Comparison of ENCODE assay signal across 8 mouse cellular contexts in genomic region chr5:120505368-120505767, GRCm38 (mm10). TPM values are rescaled to one million over a fixed set of nuclear protein-coding genes. Genes with fewer than 3 reads are reported as not detected.
DNase-seq lines count a peak whose midpoint lies in the region; ATAC-seq and TF ChIP-seq lines count a peak whose summit lies in the region.

No protein-coding gene starts in this region.

- TF ChIP-seq EP300 in ES-Bruce4 (IDR thresholded peaks at IDR 0.05; ENCODE audit: insufficient read depth, low read depth, low read length): no peak
- no peak for TF ChIP-seq EP300 in liver, postnatal 0 days (IDR thresholded peaks at IDR 0.05; ENCODE audit: low read depth)

- no peak for ATAC-seq in heart, embryonic 14.5 days (ENCODE audit: insufficient number of reproducible peaks, insufficient read depth, low FRiP score, low read depth)
- peak; percentile 39 for ATAC-seq in liver, postnatal 0 days

- DNase-seq in kidney, postnatal 25 days: peak; percentile 87 to 88
- DNase-seq in liver, postnatal 0 days: peak; percentile 79
- peak; percentile 74 for DNase-seq in ovary, postnatal 14 days (ENCODE audit: low spot score)
- peak; percentile 70 for DNase-seq in thymus, postnatal 25 days

- H3K27ac ChIP-seq in ES-Bruce4 (ENCODE audit: insufficient read depth, low read length): no peak overlapping the region
- H3K27ac ChIP-seq in bone marrow, adult 2 months (ENCODE audit: control insufficient read depth, insufficient read depth, low read depth, low read length, poor library complexity): no peak overlapping the region
- no peak overlapping the region for H3K27ac ChIP-seq in embryonic fibroblast, embryonic 13.5 days (ENCODE audit: insufficient read depth, low read length)
- no peak overlapping the region for H3K27ac ChIP-seq in heart, embryonic 14.5 days (replicated peaks in 1 of 2; ENCODE audit: control insufficient read depth in 1 of 2, insufficient read depth in 1 of 2, low read depth in 2 of 2, low read length in 2 of 2)
- no peak overlapping the region for H3K27ac ChIP-seq in liver, postnatal 0 days (ENCODE audit: low read depth)

- no peaks in the 10 kb centered on the region for H3K36me3 ChIP-seq in ES-Bruce4 (ENCODE audit: control insufficient read depth, insufficient read depth, low read length, poor library complexity, severe bottlenecking)
- H3K36me3 ChIP-seq in heart, embryonic 14.5 days (ENCODE audit: control insufficient read depth, insufficient read depth, low read length): no peaks in the 10 kb centered on the region
- no peaks in the 10 kb centered on the region for H3K36me3 ChIP-seq in liver, postnatal 0 days (replicated peaks; ENCODE audit: insufficient read depth, low read length)

- no peaks in the 10 kb centered on the region for H3K4me1 ChIP-seq in ES-Bruce4 (ENCODE audit: control insufficient read depth, insufficient read depth, low read length)
- H3K4me1 ChIP-seq in bone marrow, adult 2 months (ENCODE audit: control insufficient read depth, insufficient read depth, low read length): peaks cover 4% of the 10 kb centered on the region
- no peaks in the 10 kb centered on the region for H3K4me1 ChIP-seq in embryonic fibroblast, embryonic 13.5 days (ENCODE audit: control insufficient read depth, insufficient read depth, low read length)
- H3K4me1 ChIP-seq in heart, embryonic 14.5 days (ENCODE audit: control insufficient read depth in 2 of 2, insufficient read depth in 2 of 2, low read length in 2 of 2): peaks cover 10 to 23% of the 10 kb centered on the region in 2 experiments
- peaks cover 24% of the 10 kb centered on the region for H3K4me1 ChIP-seq in liver, postnatal 0 days (ENCODE audit: insufficient read depth)

- H3K4me2 ChIP-seq in heart, embryonic 14.5 days (ENCODE audit: low read length): peak overlapping the region; percentile 34; the same call in 1 of the 2 replicates
- peak overlapping the region; percentile 16; the same call in 1 of the 2 replicates for H3K4me2 ChIP-seq in liver, postnatal 0 days (ENCODE audit: low read depth, low read length)

- H3K27me3 ChIP-seq in ES-Bruce4 (ENCODE audit: control insufficient read depth, insufficient read depth, low read length, poor library complexity, severe bottlenecking): no peaks in the 10 kb centered on the region
- no peaks in the 10 kb centered on the region for H3K27me3 ChIP-seq in heart, embryonic 14.5 days (ENCODE audit: control insufficient read depth, insufficient read depth, low read length)
- no peaks in the 10 kb centered on the region for H3K27me3 ChIP-seq in liver, postnatal 0 days (ENCODE audit: insufficient read depth, low read length)

- peak; percentile 96 for TF ChIP-seq CTCF in ES-Bruce4 (IDR thresholded peaks at IDR 0.05; ENCODE audit: low read depth, low read length)
- TF ChIP-seq CTCF in bone marrow, adult 2 months (IDR thresholded peaks at IDR 0.05; ENCODE audit: control insufficient read depth, insufficient read depth, low read length): peak; percentile 92
- peak; percentile 91 for TF ChIP-seq CTCF in embryonic fibroblast, embryonic 13.5 days (IDR thresholded peaks at IDR 0.05; ENCODE audit: borderline replicate concordance, insufficient read depth, low read length)
- peak; percentile 97 for TF ChIP-seq CTCF in liver, postnatal 0 days (IDR thresholded peaks at IDR 0.05; ENCODE audit: low read depth)

- H3K4me3 ChIP-seq in ES-Bruce4 (ENCODE audit: low read depth, low read length): peak overlapping the region; percentile 51
- H3K4me3 ChIP-seq in bone marrow, adult 2 months (replicated peaks; ENCODE audit: control insufficient read depth, low read depth, low read length): peak overlapping the region; percentile 44
- H3K4me3 ChIP-seq in embryonic fibroblast, embryonic 13.5 days (ENCODE audit: insufficient read depth, low read length): no peak overlapping the region
- H3K4me3 ChIP-seq in heart, embryonic 14.5 days (ENCODE audit: control insufficient read depth in 1 of 2, insufficient read depth in 1 of 2, low read depth in 1 of 2, low read length in 2 of 2): 0 out of 4 replicates have a peak overlapping the region, but pooled peaks of 1 of the 2 experiments have one; percentile 0
- H3K4me3 ChIP-seq in liver, postnatal 0 days (ENCODE audit: low read depth, low read length): no peak overlapping the region

- H3K9ac ChIP-seq in ES-Bruce4 (ENCODE audit: low read depth, poor library complexity, severe bottlenecking): no peak overlapping the region
- H3K9ac ChIP-seq in heart, embryonic 14.5 days (ENCODE audit: low read length): no peak overlapping the region
- no peak overlapping the region for H3K9ac ChIP-seq in liver, postnatal 0 days (replicated peaks)

- no peak for TF ChIP-seq POLR2A in ES-Bruce4 (IDR thresholded peaks at IDR 0.05; ENCODE audit: insufficient read depth, low read length)
- TF ChIP-seq POLR2A in bone marrow, adult 2 months (IDR thresholded peaks at IDR 0.05; ENCODE audit: borderline replicate concordance, control insufficient read depth, low read depth, low read length): no peak
- 0 out of 2 replicates have a peak, but pooled peaks have one; percentile 30 for TF ChIP-seq POLR2A in embryonic fibroblast, embryonic 13.5 days (IDR thresholded peaks at IDR 0.05; ENCODE audit: low read depth, low read length)

- WGBS in bone marrow, adult 2 months: 17% methylated on average over 16 of the region's 16 CpGs
- 22% methylated on average over 16 of the region's 16 CpGs for WGBS in heart, embryonic 14.5 days
- WGBS in liver, postnatal 0 days (ENCODE audit: insufficient replicate concordance): 24% methylated on average over 16 of the region's 16 CpGs

- H3K9me3 ChIP-seq in ES-Bruce4 (replicated peaks; ENCODE audit: control insufficient read depth, insufficient read depth, low read length, poor library complexity, severe bottlenecking): no peaks in the 10 kb centered on the region
- no peaks in the 10 kb centered on the region; the same call in 1 of the 2 replicates for H3K9me3 ChIP-seq in heart, embryonic 14.5 days (ENCODE audit: control insufficient read depth, low read length)
- H3K9me3 ChIP-seq in liver, postnatal 0 days (ENCODE audit: low read length): no peaks in the 10 kb centered on the region

RNA-seq across cellular contexts. Expression of gene Plbd2, which starts 1.9 kb away (rescaled TPM):
- 19.1 and 22.1 TPM in 2 replicates for polyA plus RNA-seq in ES-Bruce4 (2011; ENCODE audit: insufficient read depth, insufficient read length, low read depth, missing spikeins)
- polyA plus RNA-seq in bone marrow, adult 2 months (2011; ENCODE audit: insufficient read depth, insufficient read length, low replicate concordance, missing spikeins): 2.3 and 9.9 TPM in 2 replicates
- polyA plus RNA-seq in embryonic fibroblast, embryonic 13.5 days (2011; ENCODE audit: insufficient read length, low read depth, missing spikeins): 41.4 and 50.2 TPM in 2 replicates
- polyA plus RNA-seq in heart, embryonic 14.5 days (2014; fragmentation: Nextera tagmentation; extraction: Ambion mirVana): 35.1 and 36.1 TPM in 2 replicates
- 53.6 and 54.1 TPM in 2 replicates for polyA plus RNA-seq in liver, postnatal 0 days (2015; fragmentation: Nextera tagmentation; extraction: Ambion mirVana)

RNA-seq across cellular contexts. Expression of gene Slc8b1, which starts 5.6 kb away (rescaled TPM):
- polyA plus RNA-seq in ES-Bruce4 (2011; ENCODE audit: insufficient read depth, insufficient read length, low read depth, missing spikeins): 17.7 and 19.1 TPM in 2 replicates
- polyA plus RNA-seq in bone marrow, adult 2 months (2011; ENCODE audit: insufficient read depth, insufficient read length, low replicate concordance, missing spikeins): 18.8 and 45.1 TPM in 2 replicates
- 5.8 and 7.6 TPM in 2 replicates for polyA plus RNA-seq in embryonic fibroblast, embryonic 13.5 days (2011; ENCODE audit: insufficient read length, low read depth, missing spikeins)
- 3.1 TPM in 2 replicates for polyA plus RNA-seq in heart, embryonic 14.5 days (2014; fragmentation: Nextera tagmentation; extraction: Ambion mirVana)
- 15.3 and 17.1 TPM in 2 replicates for polyA plus RNA-seq in liver, postnatal 0 days (2015; fragmentation: Nextera tagmentation; extraction: Ambion mirVana)

RNA-seq across cellular contexts. Expression of gene Sds, which starts 29.0 kb away (rescaled TPM):
- not detected in 2 replicates for polyA plus RNA-seq in ES-Bruce4 (2011; ENCODE audit: insufficient read depth, insufficient read length, low read depth, missing spikeins)
- polyA plus RNA-seq in bone marrow, adult 2 months (2011; ENCODE audit: insufficient read depth, insufficient read length, low replicate concordance, missing spikeins): 1.9 and 5.2 TPM in 2 replicates
- not detected in 2 replicates for polyA plus RNA-seq in embryonic fibroblast, embryonic 13.5 days (2011; ENCODE audit: insufficient read length, low read depth, missing spikeins)
- not detected in 2 replicates for polyA plus RNA-seq in heart, embryonic 14.5 days (2014; fragmentation: Nextera tagmentation; extraction: Ambion mirVana)
- 32.4 and 32.5 TPM in 2 replicates for polyA plus RNA-seq in liver, postnatal 0 days (2015; fragmentation: Nextera tagmentation; extraction: Ambion mirVana)

RNA-seq across cellular contexts. Expression of gene Sdsl, which starts 32.8 kb away (rescaled TPM):
- not detected in 2 replicates for polyA plus RNA-seq in ES-Bruce4 (2011; ENCODE audit: insufficient read depth, insufficient read length, low read depth, missing spikeins)
- polyA plus RNA-seq in bone marrow, adult 2 months (2011; ENCODE audit: insufficient read depth, insufficient read length, low replicate concordance, missing spikeins): 11.6 and 13.0 TPM in 2 replicates
- 1.2 and 1.8 TPM in 2 replicates for polyA plus RNA-seq in embryonic fibroblast, embryonic 13.5 days (2011; ENCODE audit: insufficient read length, low read depth, missing spikeins)
- polyA plus RNA-seq in heart, embryonic 14.5 days (2014; fragmentation: Nextera tagmentation; extraction: Ambion mirVana): 14.1 and 14.4 TPM in 2 replicates
- polyA plus RNA-seq in liver, postnatal 0 days (2015; fragmentation: Nextera tagmentation; extraction: Ambion mirVana): 21.0 and 24.5 TPM in 2 replicates

Comparison
In these comparisons a context has a peak if more than half of its experiments do, and no peak if none do; other contexts are left out.
1. H3K4me3 ChIP-seq: peak in ES-Bruce4 (single experiment) and bone marrow, adult 2 months (single experiment); none in embryonic fibroblast, embryonic 13.5 days (single experiment) and liver, postnatal 0 days (single experiment).
2. Peak in every context shown above with its lines, with median percentiles within 50 percentile points of each other: CTCF ChIP-seq and DNase-seq.